Mouse (Mus musculus) small intestine, adult 2 months (tissue): Measurements from ENCODE around the gene Camk2b. TPM values are rescaled to one million over a fixed set of nuclear protein-coding genes. Genes with fewer than 3 reads are reported as not detected.

Experiments used
- H3K27ac ChIP-seq: fragments of 200-500 bp; 2 replicates; pipeline ENCODE4 v1.5.1; 2012; ENCODE audit warnings: low read depth, low read length, control low read depth, inconsistent platforms; ENCODE audit not compliant: insufficient read depth
- H3K27me3 ChIP-seq: fragments of 200-500 bp; 2 replicates; pipeline ENCODE4 v1.6.1; 2012; ENCODE audit warnings: mild to moderate bottlenecking, moderate library complexity, low read length, inconsistent platforms; ENCODE audit not compliant: control insufficient read depth, insufficient read depth
- H3K36me3 ChIP-seq: fragments of 200-500 bp; 2 replicates; pipeline ENCODE4 v1.6.1; 2012; ENCODE audit warnings: mild to moderate bottlenecking, low read length, control low read depth, inconsistent platforms; ENCODE audit not compliant: control insufficient read depth, insufficient read depth
- H3K4me1 ChIP-seq: fragments of 200-500 bp; 2 replicates; pipeline ENCODE4 v1.6.1; 2012; ENCODE audit warnings: low read length, inconsistent platforms, mixed read lengths; ENCODE audit not compliant: control insufficient read depth, insufficient read depth, insufficient read length
- H3K4me3 ChIP-seq: fragments of 200-500 bp; 2 replicates; pipeline ENCODE4 v1.5.1; 2012; ENCODE audit warnings: low read depth, mild to moderate bottlenecking, control low read depth, inconsistent platforms, low read length, moderate library complexity
- CTCF ChIP-seq: fragments of 200-500 bp; IDR thresholded peaks from 2 replicates; pipeline ENCODE4 v1.5.1; 2012; ENCODE audit warnings: low read depth, mild to moderate bottlenecking, control low read depth, inconsistent platforms, low read length, moderate library complexity, mixed read lengths; ENCODE audit not compliant: insufficient replicate concordance, insufficient read length; ENCODE audit errors: extremely low read depth
- POLR2A ChIP-seq: fragments of 200-500 bp; IDR thresholded peaks from 2 replicates; pipeline ENCODE4 v1.6.1; 2012; ENCODE audit warnings: low read depth, mild to moderate bottlenecking, control low read depth, inconsistent platforms, low read length, moderate library complexity
- WGBS: fragments of 180-500 bp; shearing (Covaris S2); methylation state at CpG from one replicate; pipeline ENCODE4 v1.1.7; 2018; 5-methylcytosine and 5-hydroxymethylcytosine counted together
- polyA plus RNA-seq: library from polyadenylated mRNA; depleted of rRNA; stranded (reverse); fragments of >200 nt; gene quantifications from 2 replicates; pipeline ENCODE4 v1.2.3, GENCODE M21; 2012

The Camk2b gene
- polyA plus RNA-seq, 1 experiment: 8.1 TPM

GRCm38 (mm10) chr11:5981323-5981722 lies 84.8 kb downstream of the Camk2b start:
- no peaks in the 10 kb centered on the region for H3K27me3 ChIP-seq
- no peak overlapping the region for H3K4me3 ChIP-seq
- peaks cover 2% of the 10 kb centered on the region for H3K4me1 ChIP-seq
- TF ChIP-seq POLR2A (no peak), CTCF (no peak)
- H3K36me3 ChIP-seq: no peaks in the 10 kb centered on the region
- WGBS: 91% methylated on average over 7 of the region's 7 CpGs
- no peak overlapping the region for H3K27ac ChIP-seq

- H3K36me3 ChIP-seq: no peaks in the 10 kb centered on the region
- TF ChIP-seq CTCF: no peak
- no peak for TF ChIP-seq POLR2A
- H3K4me3 ChIP-seq: no peak overlapping the region
- 46% methylated on average over 8 of the region's 8 CpGs for WGBS
- no peaks in the 10 kb centered on the region for H3K27me3 ChIP-seq
- H3K4me1 ChIP-seq: peaks cover 2% of the 10 kb centered on the region
- no peak overlapping the region for H3K27ac ChIP-seq
These were observed 85.6 kb downstream of the Camk2b start for GRCm38 (mm10) chr11:5980561-5980960.

- Histone ChIP-seq H3K27ac (no peak overlapping the region), H3K27me3 (no peaks in the 10 kb centered on the region), H3K36me3 (no peaks in the 10 kb centered on the region), H3K4me3 (no peak overlapping the region), H3K4me1 (peaks cover 2% of the 10 kb centered on the region)
- WGBS: 51% methylated on average over 2 of the region's 2 CpGs
- TF ChIP-seq CTCF (no peak), POLR2A (no peak)
These were observed 86.1 kb downstream of the Camk2b start for GRCm38 (mm10) chr11:5980108-5980507.

GRCm38 (mm10) chr11:5979088-5979487 lies 87.1 kb downstream of the Camk2b start:
- no peak overlapping the region for H3K4me3 ChIP-seq
- H3K27me3 ChIP-seq: no peaks in the 10 kb centered on the region
- TF ChIP-seq POLR2A: no peak
- TF ChIP-seq CTCF: no peak
- H3K27ac ChIP-seq: no peak overlapping the region
- H3K36me3 ChIP-seq: no peaks in the 10 kb centered on the region
- 69% methylated on average over 7 of the region's 7 CpGs for WGBS
- H3K4me1 ChIP-seq: peaks cover 2% of the 10 kb centered on the region

- Histone ChIP-seq H3K4me3 (no peak overlapping the region), H3K4me1 (peaks cover 2% of the 10 kb centered on the region), H3K27me3 (no peaks in the 10 kb centered on the region), H3K36me3 (0 out of 2 replicates have a peak, but pooled peaks cover 3% of the 10 kb centered on the region), H3K27ac (no peak overlapping the region)
- WGBS: 44% methylated on average over 9 of the region's 9 CpGs
- TF ChIP-seq CTCF (no peak), POLR2A (no peak)
These were observed 90.1 kb downstream of the Camk2b start for GRCm38 (mm10) chr11:5976106-5976505.

GRCm38 (mm10) chr11:5975068-5975467 lies 91.1 kb downstream of the Camk2b start:
- TF ChIP-seq CTCF (no peak), POLR2A (no peak)
- no peaks in the 10 kb centered on the region for H3K4me1 ChIP-seq
- no peak overlapping the region for H3K4me3 ChIP-seq
- 54% methylated on average over 2 of the region's 2 CpGs for WGBS
- 0 out of 2 replicates have a peak, but pooled peaks cover 3% of the 10 kb centered on the region for H3K36me3 ChIP-seq
- no peak overlapping the region for H3K27ac ChIP-seq
- H3K27me3 ChIP-seq: no peaks in the 10 kb centered on the region

- Histone ChIP-seq H3K4me3 (no peak overlapping the region), H3K36me3 (peaks cover 7% of the 10 kb centered on the region; the same call in 1 of the 2 replicates), H3K27me3 (no peaks in the 10 kb centered on the region), H3K27ac (no peak overlapping the region), H3K4me1 (no peaks in the 10 kb centered on the region)
- TF ChIP-seq CTCF: no peak
- no peak for TF ChIP-seq POLR2A
- WGBS: 79% methylated on average over 6 of the region's 6 CpGs
These were observed 92.1 kb downstream of the Camk2b start for GRCm38 (mm10) chr11:5974053-5974452.

- H3K4me1 ChIP-seq: no peaks in the 10 kb centered on the region
- TF ChIP-seq CTCF (no peak), POLR2A (no peak)
- no peak overlapping the region for H3K27ac ChIP-seq
- H3K36me3 ChIP-seq: peaks cover 10% of the 10 kb centered on the region
- no peaks in the 10 kb centered on the region for H3K27me3 ChIP-seq
- H3K4me3 ChIP-seq: no peak overlapping the region
- 42% methylated on average over 7 of the region's 7 CpGs for WGBS
These were observed 93.0 kb downstream of the Camk2b start for GRCm38 (mm10) chr11:5973151-5973550.
